Mouse (Mus musculus): Measurements from ENCODE around the gene Zfp867. TPM values are rescaled to one million over a fixed set of nuclear protein-coding genes. Genes with fewer than 3 reads are reported as not detected.

Gene Zfp867
- polyA plus RNA-seq, 1 experiment from 2014 or later, result 10.1 TPM

- peak; percentile 64; the same call in 1 of the 2 replicates for ATAC-seq (ENCODE audit: insufficient number of reproducible peaks, insufficient read depth, low FRiP score, low TSS enrichment)
- H3K4me2 ChIP-seq (replicated peaks), result peak overlapping the region; percentile 73
- H3K4me3 ChIP-seq, result peak overlapping the region; percentile 85
- peaks cover 41% of the 10 kb centered on the region for H3K36me3 ChIP-seq
- peaks cover 16% of the 10 kb centered on the region; the same call in 1 of the 2 replicates for H3K4me1 ChIP-seq
- peak overlapping the region; percentile 93 for H3K9ac ChIP-seq
- WGBS, result under 1% methylated on average over 21 of the region's 21 CpGs
- H3K9me3 ChIP-seq, result no peaks in the 10 kb centered on the region
- no peaks in the 10 kb centered on the region for H3K27me3 ChIP-seq
- H3K27ac ChIP-seq, result peak overlapping the region; percentile 95
Measured at GRCm38 (mm10) chr11:59505351-59505838, 33.1 kb upstream of the Zfp867 start.

- no peak overlapping the region for H3K9ac ChIP-seq
- peaks cover 72% of the 10 kb centered on the region for H3K36me3 ChIP-seq
- 90% methylated on average over 5 of the region's 5 CpGs for WGBS
Measured at GRCm38 (mm10) chr11:59501978-59502700, 29.9 kb upstream of the Zfp867 start.

DNA sequence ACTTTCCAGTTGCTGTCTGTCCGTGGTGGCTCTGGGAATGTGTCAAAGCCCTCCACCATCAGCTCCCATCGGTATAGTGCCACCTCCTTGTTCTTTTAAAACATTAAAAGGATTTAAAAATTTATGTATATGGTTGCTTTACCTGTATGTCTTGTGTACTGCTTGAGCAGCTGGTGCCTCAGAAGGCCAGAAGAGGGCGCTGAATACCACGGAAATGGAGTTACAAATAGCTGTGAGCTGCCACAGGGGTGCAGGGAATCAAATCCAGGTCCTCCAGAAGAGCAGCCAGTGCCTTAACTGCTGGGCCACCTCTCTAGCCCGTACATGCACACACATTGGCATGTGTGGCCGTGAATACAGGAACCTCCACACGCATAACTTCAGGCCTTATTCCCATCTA, 25.5 kb upstream of the Zfp867 start:
- Histone ChIP-seq H3K4me1 (no peaks in the 10 kb centered on the region), H3K4me2 (replicated peaks) (no peak overlapping the region), H3K4me3 (no peak overlapping the region), H3K27ac (no peak overlapping the region), H3K36me3 (peaks cover 93% of the 10 kb centered on the region), H3K9me3 (no peaks in the 10 kb centered on the region), H3K27me3 (no peaks in the 10 kb centered on the region), H3K9ac (no peak overlapping the region)
- 92% methylated on average over 7 of the region's 7 CpGs for WGBS
- no peak for ATAC-seq (ENCODE audit: insufficient number of reproducible peaks, insufficient read depth, low FRiP score, low TSS enrichment)

More at GRCm38 (mm10) chr11:59501978-59502700, 29.9 kb upstream of the Zfp867 start:
- no peak overlapping the region for H3K4me2 ChIP-seq (replicated peaks)
- H3K27ac ChIP-seq, result no peak overlapping the region
- ATAC-seq (ENCODE audit: insufficient number of reproducible peaks, insufficient read depth, low FRiP score, low TSS enrichment), result no peak
- peaks cover 7% of the 10 kb centered on the region; the same call in 1 of the 2 replicates for H3K4me1 ChIP-seq
- H3K9me3 ChIP-seq, result no peaks in the 10 kb centered on the region
- no peak overlapping the region for H3K4me3 ChIP-seq
- no peaks in the 10 kb centered on the region for H3K27me3 ChIP-seq

DNA sequence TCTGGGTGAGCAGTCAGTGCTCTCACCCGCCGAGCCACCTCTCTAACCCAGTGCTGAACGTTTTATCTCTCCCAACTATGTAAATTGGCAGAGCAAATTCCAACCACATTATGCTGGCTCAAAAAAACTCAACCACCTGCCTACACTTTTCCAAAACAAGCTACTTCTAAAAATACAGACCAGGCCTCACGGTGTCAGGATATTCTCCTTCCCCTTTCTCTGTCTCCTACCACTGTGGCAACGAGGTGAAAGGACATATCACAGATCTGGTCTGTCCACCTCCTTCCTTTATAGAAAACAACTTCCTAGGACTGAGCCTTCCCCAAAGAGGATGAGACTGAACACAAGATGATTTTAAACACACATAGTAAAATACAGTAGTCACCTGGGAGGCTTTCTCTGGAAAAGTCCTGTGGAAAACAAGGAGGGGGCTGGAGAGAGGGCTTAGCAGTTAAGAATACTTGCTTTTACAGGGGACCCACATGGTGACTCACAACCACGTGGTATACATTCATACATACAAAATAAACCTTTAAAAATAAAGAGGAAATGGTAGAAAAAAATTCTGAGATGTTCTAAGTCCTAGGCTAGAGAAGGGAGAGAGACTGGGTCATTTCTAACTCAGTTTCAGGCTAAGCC, 24.5 kb upstream of the Zfp867 start:
- WGBS, result 86% methylated on average over 6 of the region's 6 CpGs

GRCm38 (mm10) chr11:59486222-59486621, 13.9 kb upstream of the Zfp867 start:
- Histone ChIP-seq H3K36me3 (peaks cover 57% of the 10 kb centered on the region), H3K4me3 (no peak overlapping the region)
- no peak for ATAC-seq (ENCODE audit: insufficient number of reproducible peaks, insufficient read depth, low FRiP score, low TSS enrichment)

More for the DNA sequence above, 24.5 kb upstream of the Zfp867 start:
- Histone ChIP-seq H3K4me2 (replicated peaks) (no peak overlapping the region), H3K9me3 (no peaks in the 10 kb centered on the region), H3K9ac (no peak overlapping the region), H3K27ac (no peak overlapping the region), H3K4me1 (no peaks in the 10 kb centered on the region), H3K27me3 (no peaks in the 10 kb centered on the region), H3K4me3 (no peak overlapping the region), H3K36me3 (peaks cover 93% of the 10 kb centered on the region)
- no peak for ATAC-seq (ENCODE audit: insufficient number of reproducible peaks, insufficient read depth, low FRiP score, low TSS enrichment)

GRCm38 (mm10) chr11:59485641-59486040, 13.4 kb upstream of the Zfp867 start:
- H3K9ac ChIP-seq, result no peak overlapping the region
- no peaks in the 10 kb centered on the region for H3K27me3 ChIP-seq
- no peaks in the 10 kb centered on the region for H3K9me3 ChIP-seq
- H3K4me2 ChIP-seq (replicated peaks), result no peak overlapping the region
- peaks cover 51% of the 10 kb centered on the region for H3K36me3 ChIP-seq
- 78% methylated on average over 2 of the region's 2 CpGs for WGBS
- no peak overlapping the region for H3K4me3 ChIP-seq
- H3K27ac ChIP-seq, result no peak overlapping the region
- ATAC-seq (ENCODE audit: insufficient number of reproducible peaks, insufficient read depth, low FRiP score, low TSS enrichment), result no peak
- H3K4me1 ChIP-seq, result no peaks in the 10 kb centered on the region

More at GRCm38 (mm10) chr11:59486222-59486621, 13.9 kb upstream of the Zfp867 start:
- Histone ChIP-seq H3K4me2 (replicated peaks) (no peak overlapping the region), H3K9me3 (no peaks in the 10 kb centered on the region), H3K27ac (no peak overlapping the region), H3K27me3 (no peaks in the 10 kb centered on the region), H3K9ac (no peak overlapping the region), H3K4me1 (no peaks in the 10 kb centered on the region)
- 84% methylated on average over 8 of the region's 8 CpGs for WGBS

- ATAC-seq (ENCODE audit: insufficient number of reproducible peaks, insufficient read depth, low FRiP score, low TSS enrichment), result no peak
- Histone ChIP-seq H3K4me3 (no peak overlapping the region), H3K27ac (no peak overlapping the region), H3K4me2 (replicated peaks) (no peak overlapping the region), H3K9ac (no peak overlapping the region), H3K9me3 (no peaks in the 10 kb centered on the region), H3K4me1 (no peaks in the 10 kb centered on the region), H3K36me3 (peaks cover 32% of the 10 kb centered on the region), H3K27me3 (no peaks in the 10 kb centered on the region)
- WGBS, result 12% methylated on average over 2 of the region's 2 CpGs
Measured at GRCm38 (mm10) chr11:59483212-59483611, 10.9 kb upstream of the Zfp867 start.

DNA sequence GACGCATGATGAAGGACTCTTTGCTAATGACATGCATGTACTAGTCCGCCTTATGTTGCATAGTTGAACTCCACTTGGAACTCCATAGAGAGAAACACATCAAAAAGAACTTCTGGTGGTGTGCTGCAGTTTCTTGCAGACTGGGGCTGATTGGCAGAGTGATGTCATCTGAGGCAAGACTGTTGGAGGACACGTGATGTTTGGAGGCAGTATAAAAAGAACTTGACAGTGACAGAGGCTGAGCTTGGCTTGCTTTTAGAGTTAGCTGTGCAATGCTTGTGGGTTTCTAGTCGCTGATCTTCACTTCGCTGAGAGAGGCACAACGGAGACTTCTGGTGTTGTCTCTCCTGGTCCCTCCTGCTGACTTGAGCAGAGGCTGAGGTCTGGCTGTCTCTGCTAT, 5.0 kb upstream of the Zfp867 start:
- no peak for ATAC-seq (ENCODE audit: insufficient number of reproducible peaks, insufficient read depth, low FRiP score, low TSS enrichment)
- no peaks in the 10 kb centered on the region for H3K36me3 ChIP-seq
- no peak overlapping the region for H3K4me3 ChIP-seq
- no peaks in the 10 kb centered on the region for H3K4me1 ChIP-seq
- H3K9me3 ChIP-seq, result no peaks in the 10 kb centered on the region
- no peak overlapping the region for H3K27ac ChIP-seq
- 69% methylated on average over 6 of the region's 6 CpGs for WGBS
- no peak overlapping the region for H3K9ac ChIP-seq
- no peak overlapping the region for H3K4me2 ChIP-seq (replicated peaks)
- no peaks in the 10 kb centered on the region for H3K27me3 ChIP-seq

- Histone ChIP-seq H3K4me3 (peak overlapping the region; percentile 56), H3K9ac (peak overlapping the region; percentile 72), H3K27ac (peak overlapping the region; percentile 52), H3K4me2 (replicated peaks) (peak overlapping the region; percentile 76), H3K9me3 (no peaks in the 10 kb centered on the region), H3K27me3 (no peaks in the 10 kb centered on the region), H3K36me3 (peaks cover 6% of the 10 kb centered on the region), H3K4me1 (peaks cover 7% of the 10 kb centered on the region)
- WGBS, result 7% methylated on average over 37 of the region's 37 CpGs
- peak; percentile 79 for ATAC-seq (ENCODE audit: insufficient number of reproducible peaks, insufficient read depth, low FRiP score, low TSS enrichment)
Measured at GRCm38 (mm10) chr11:59471413-59472325, 605 bp downstream of the Zfp867 start.

- WGBS, result 95% methylated on average over 2 of the region's 2 CpGs
- H3K4me3 ChIP-seq, result no peak overlapping the region
- H3K9me3 ChIP-seq, result peaks cover 24% of the 10 kb centered on the region
- ATAC-seq (ENCODE audit: insufficient number of reproducible peaks, insufficient read depth, low FRiP score, low TSS enrichment), result no peak
- H3K27ac ChIP-seq, result no peak overlapping the region
- no peak overlapping the region for H3K9ac ChIP-seq
- peaks cover 3% of the 10 kb centered on the region; the same call in 1 of the 2 replicates for H3K4me1 ChIP-seq
- peaks cover 68% of the 10 kb centered on the region for H3K36me3 ChIP-seq
- H3K4me2 ChIP-seq (replicated peaks), result no peak overlapping the region
- H3K27me3 ChIP-seq, result no peaks in the 10 kb centered on the region
Measured at GRCm38 (mm10) chr11:59460459-59460858, 11.8 kb downstream of the Zfp867 start.

DNA sequence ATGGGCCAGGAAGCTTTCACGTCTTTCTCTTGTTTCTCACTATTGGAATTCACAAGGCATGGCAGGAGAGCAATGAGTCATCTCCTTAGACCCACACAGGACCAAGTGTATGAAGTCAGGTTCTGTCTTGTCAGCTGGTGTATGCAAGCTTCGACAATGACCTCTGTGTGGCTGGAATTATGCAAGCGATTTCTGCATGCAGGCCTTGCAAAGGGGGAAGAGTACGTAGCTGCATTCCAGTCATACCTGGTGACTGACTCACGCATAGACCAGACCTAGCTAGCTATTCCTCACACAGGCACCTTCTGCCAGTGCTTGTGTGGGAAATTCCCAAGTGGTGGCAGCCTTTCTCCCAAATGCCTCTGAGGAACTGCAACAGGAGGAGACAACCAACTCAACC, 13.3 kb downstream of the Zfp867 start:
- no peak overlapping the region for H3K9ac ChIP-seq
- H3K4me2 ChIP-seq (replicated peaks), result no peak overlapping the region
- H3K36me3 ChIP-seq, result peaks cover 73% of the 10 kb centered on the region
- peak; percentile 64; the same call in 1 of the 2 replicates for ATAC-seq (ENCODE audit: insufficient number of reproducible peaks, insufficient read depth, low FRiP score, low TSS enrichment)
- H3K9me3 ChIP-seq, result peaks cover 20% of the 10 kb centered on the region
- peaks cover 3% of the 10 kb centered on the region; the same call in 1 of the 2 replicates for H3K4me1 ChIP-seq
- WGBS, result 39% methylated on average over 5 of the region's 5 CpGs
- no peak overlapping the region for H3K4me3 ChIP-seq
- H3K27me3 ChIP-seq, result no peaks in the 10 kb centered on the region
- peak overlapping the region; percentile 18 for H3K27ac ChIP-seq

All from embryonic facial prominence, embryonic 12.5 days (tissue).